Mouse (Mus musculus) kidney, adult 8-10 months (tissue): Measurements from ENCODE around the gene Skap1.

Experiments used
- DNase-seq, 2 experiments: peaks; one replicate each; pipeline ENCODE4 v3.0.0; 2022

Skap1 gene

GRCm38 (mm10) chr11:96463986-96464715 is at the start of gene Skap1:
Gene Skap1 (plus strand): TSS chr11:96464593.
- DNase-seq, result no peak

DNA sequence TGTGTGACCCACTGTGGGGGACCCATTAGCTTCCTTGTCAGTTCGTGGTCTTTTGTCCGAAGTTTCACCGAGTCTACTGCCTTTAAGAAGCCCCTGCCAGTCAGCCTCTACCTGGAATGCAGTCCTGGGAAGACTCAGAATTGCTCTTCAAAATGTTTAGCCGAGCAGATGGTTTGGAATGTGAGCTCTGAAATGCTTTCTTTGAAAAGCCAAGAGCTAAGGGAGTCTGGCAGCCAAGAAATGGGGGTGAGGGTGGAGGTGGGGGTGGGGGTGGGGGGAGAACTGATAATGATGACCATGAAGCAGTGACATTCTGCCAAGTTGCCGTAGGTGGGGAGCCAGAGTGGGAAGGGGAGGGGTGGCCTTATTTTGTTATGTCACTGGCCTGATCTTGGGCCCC is 43.3 kb upstream of the Skap1 start:
- DNase-seq, result no peak

DNA sequence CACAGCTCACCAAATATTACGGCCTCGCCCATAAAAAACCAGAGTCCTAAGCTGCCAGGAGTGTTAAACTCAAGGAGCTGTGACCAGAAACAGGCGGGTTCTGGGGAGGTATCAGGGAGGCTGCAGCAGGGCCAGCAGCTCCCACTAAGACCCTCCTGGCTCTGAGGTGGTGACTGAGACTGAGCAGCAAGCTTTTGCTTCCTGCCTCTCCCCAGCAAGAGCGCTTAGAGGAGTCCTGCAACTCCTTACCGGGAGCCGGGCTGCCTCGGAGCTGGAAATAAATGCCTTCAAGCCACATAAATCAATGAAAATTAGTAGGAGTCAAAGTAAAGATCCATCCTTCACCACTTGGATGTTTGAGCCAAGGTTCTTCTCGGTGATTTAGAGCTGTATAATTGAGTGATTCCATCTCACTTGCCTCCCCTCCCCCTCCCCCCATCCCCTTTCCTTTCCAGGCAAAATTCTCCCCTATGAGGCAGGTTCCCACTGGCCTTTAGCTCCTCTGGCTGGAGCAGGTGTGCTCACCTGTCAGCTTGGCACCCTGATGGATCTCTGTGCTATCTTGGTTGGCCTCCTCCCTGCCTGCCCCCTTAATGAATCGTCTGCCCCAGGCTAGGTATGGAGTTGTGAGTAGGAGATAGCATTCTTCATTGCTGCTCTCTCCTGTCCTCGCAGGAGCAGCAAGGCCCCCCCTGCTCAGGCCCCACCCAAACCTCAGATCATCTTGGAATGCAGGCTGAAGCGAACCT is 42.7 kb upstream of the Skap1 start:
- no peak for DNase-seq

- no peak for DNase-seq
These were observed 39.2 kb upstream of the Skap1 start for GRCm38 (mm10) chr11:96425193-96425592.

- no peak for DNase-seq
These were observed 38.2 kb upstream of the Skap1 start for GRCm38 (mm10) chr11:96426191-96426590.

DNA sequence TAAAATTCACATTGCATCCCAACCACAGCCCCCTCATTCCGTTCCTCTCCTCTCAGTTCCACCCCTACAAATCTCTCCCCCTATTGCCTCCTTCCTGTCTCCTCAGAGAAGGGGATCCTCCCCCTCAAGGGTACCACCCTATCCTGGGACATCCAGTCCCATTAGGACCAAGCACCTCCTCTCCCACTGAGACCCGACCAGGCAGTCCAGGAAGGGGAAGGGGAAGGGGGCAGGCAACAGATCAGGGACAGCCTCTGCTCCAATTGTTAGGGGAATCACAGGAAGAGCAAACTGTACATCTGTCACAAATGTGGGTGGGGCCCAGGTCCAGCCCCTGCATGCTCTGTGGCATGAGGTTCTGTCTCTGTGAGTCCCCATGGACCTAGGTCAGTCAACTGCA is 37.6 kb upstream of the Skap1 start:
- DNase-seq, result no peak

GRCm38 (mm10) chr11:96429062-96429461 is 35.3 kb upstream of the Skap1 start:
- peak; percentile 52 to 67 for DNase-seq

GRCm38 (mm10) chr11:96429891-96430290 is 34.5 kb upstream of the Skap1 start:
- DNase-seq, result no peak

DNA sequence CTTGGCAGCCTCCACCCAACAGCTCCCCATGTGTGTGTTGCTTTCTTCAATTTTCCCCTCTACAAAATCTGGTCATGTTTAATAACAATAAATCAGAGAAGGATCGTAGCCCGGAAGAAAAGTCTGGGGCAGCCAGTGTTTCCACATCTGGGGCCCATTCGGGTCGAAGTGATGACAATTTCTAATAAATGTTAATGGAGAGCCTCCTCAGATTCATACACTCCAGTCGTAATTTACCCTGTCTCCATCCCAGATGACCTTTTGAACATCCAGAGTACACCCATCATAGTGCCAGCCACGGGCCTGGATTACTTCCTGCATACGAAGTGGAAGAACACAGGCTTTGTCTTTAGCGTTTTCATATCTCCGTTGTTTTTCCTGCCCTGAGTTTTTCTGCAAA is 32.5 kb upstream of the Skap1 start:
- DNase-seq, result no peak

GRCm38 (mm10) chr11:96434888-96435287 is 29.5 kb upstream of the Skap1 start:
- DNase-seq, result no peak

- no peak for DNase-seq
These were observed 27.9 kb upstream of the Skap1 start for GRCm38 (mm10) chr11:96436525-96436924.

DNA sequence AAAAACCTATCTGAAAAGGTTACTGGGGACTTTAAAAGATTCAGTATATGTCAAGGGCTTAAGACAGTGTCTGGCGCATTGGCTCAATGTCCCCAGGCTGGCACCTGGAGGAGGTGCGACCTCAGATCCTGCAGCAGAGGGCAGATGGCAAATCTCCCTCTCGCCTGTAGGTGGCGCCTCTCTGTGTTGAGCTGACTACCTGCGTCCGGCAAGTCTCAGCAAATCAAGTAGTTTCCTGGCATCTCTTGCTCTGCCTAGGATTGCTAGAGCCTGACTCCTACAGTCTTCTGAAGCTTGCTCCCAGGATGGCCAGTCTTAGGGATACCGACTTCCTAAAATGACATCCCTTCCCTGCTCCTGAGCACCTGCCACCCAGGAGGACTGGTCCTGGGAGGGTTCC is 25.6 kb upstream of the Skap1 start:
- peak; percentile 58 to 70 for DNase-seq

DNA sequence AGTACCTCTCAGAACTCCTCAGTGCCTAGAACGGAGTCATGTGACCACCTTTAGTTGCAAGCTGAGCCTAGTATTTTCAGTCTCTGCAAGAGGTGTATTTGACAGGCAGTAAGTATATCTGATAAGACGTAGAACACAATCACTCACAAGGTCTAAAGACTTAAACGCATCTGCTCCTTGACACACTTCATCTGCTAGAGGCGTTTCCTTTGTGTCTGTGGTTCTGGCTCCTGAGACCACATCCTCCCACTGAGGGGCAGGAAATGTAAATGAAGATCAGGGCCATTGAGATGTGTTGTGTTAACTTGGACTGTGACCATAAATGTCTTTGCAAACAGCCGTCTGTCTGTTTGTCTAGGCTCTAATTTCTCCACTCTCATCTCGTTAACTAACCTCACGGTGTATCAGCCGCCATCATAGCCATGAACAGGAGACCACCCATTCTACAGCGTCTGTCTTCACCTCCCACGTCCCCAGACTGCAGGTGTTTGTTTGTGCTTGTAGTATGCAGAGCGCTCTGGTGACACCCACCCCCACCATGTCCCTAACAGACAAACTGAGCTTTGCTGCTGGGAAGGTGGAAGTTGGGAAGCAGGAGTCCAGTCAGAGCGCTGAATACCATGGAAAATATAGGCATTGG is 22.7 kb upstream of the Skap1 start:
- DNase-seq, result no peak

DNA sequence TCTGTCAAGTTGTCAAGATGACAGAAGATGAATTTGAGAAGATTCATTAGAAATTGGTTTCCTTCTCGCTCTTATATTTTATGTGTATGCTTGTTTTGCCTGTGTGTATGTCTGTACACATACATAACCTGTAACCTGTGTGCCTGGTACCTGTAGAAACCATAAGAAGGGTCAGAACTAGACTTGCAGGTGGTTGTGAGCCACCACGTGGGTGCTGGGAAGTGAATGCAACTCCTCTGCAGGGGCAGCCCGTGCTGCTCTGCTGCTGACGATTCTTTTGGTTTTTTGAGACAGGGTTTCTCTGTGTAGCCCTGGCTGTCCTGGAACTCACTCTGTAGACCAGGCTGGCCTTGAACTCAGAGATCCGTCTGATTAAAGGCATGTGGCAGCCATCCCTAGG is 21.9 kb upstream of the Skap1 start:
- no peak for DNase-seq

- DNase-seq, result no peak
These were observed 16.5 kb upstream of the Skap1 start for GRCm38 (mm10) chr11:96447931-96448330.

DNA sequence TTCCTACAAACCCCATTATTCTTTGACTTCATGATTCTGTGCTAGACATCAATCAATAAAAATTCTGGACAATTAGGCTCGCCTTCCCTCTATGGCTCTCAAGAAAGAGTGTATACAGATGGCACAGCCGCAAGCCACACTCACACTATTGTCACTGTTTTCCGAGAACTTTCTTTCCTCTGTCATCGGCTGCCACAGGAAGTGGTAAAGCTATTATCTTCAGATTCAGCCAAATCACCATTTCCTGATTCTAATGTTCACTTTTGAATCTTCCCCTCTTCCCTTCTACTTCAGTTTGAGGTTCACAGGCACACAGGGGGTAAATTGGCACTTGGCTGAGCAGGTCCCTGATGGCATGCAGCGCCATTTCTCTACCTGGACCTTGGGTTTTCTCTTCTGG is 9.3 kb upstream of the Skap1 start:
- no peak for DNase-seq

DNA sequence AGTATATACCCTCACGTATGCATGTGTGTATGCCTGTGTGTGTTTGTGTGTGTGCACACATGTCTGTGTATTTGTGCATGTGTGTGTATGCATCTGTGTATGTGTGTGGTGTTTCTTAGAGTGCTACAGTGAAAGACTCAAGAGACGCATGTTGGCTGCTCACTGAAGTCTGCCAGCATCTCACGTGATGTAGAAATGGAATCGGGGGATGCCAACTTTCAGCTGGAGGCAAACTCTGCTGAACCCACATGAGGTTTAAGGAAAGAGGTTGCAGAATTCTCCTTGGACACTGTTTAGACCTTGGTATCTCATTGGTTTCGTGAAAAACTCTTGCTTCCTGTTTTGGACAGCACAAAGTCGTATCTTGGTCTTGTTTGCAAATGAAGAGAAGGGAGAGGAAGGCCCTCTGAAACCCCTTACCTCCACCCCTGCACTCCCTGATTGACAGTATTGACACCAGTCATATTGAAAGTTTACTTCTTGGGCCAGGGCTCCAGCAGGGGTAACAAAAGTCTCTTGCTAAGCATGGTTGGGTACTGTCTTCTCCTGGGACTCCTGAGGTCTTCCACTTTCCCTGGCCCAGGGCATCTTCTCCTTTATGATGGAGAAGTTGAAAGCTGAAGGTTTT is 8.6 kb upstream of the Skap1 start:
- DNase-seq, result no peak

GRCm38 (mm10) chr11:96456508-96457305 is 7.7 kb upstream of the Skap1 start:
- no peak for DNase-seq

DNA sequence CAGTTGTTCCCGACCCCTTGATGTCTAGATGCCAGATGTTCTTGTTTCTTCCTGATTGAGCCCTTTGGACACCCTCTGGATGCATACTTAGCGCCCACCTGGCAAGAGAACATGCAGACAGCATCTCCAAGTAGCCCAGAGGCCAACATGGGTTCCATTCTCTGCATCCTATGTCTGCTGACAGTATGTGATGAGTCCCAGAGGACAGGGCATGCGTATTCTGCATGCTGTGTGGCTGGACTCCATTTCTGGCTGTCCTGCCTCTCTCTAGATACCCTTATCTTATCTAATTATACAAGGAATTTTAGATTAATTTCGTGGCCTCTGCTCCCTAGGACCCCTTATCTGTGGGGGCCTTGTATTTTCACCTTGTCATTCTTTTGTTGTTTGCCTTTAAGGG is 2.6 kb upstream of the Skap1 start:
- no peak for DNase-seq

- no peak for DNase-seq
These were observed 2.1 kb upstream of the Skap1 start for GRCm38 (mm10) chr11:96462191-96462752.

DNA sequence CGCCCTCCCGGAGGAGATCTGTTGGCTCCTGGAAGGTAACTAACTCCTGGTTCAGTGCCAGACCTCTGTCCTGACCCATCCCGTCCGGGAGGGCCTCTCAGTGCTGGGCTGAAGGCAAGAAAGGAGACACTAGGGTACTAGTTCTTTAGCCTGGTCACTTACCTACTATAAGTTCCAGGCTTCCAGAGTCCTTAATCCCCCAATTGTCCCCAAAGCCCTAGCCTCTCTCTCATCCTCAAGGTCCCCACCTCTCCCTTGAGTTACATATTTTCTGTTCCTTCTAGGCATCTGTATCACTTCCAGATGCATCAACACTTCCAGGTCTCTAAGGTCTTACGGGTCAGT is 295 bp downstream of the Skap1 start:
- DNase-seq, result peak in 1 of 2 experiments; percentile 6

GRCm38 (mm10) chr11:96465426-96466056 is 1.1 kb downstream of the Skap1 start:
- no peak for DNase-seq
